Mouse (Mus musculus) fibroblast of lung, adult 2 months (primary cell): Measurements from ENCODE around the gene Dnah7b.
"Not testable (repeated sequence)": the region's sequence is repeated elsewhere in the genome, so short reads cannot be mapped to it uniquely, and the experiment has no call there.

Source experiments
- DNase-seq: peaks from one replicate; pipeline ENCODE4 v3.0.0-alpha.2; 2011; ENCODE audit warnings: low read depth

The Dnah7b gene

DNA sequence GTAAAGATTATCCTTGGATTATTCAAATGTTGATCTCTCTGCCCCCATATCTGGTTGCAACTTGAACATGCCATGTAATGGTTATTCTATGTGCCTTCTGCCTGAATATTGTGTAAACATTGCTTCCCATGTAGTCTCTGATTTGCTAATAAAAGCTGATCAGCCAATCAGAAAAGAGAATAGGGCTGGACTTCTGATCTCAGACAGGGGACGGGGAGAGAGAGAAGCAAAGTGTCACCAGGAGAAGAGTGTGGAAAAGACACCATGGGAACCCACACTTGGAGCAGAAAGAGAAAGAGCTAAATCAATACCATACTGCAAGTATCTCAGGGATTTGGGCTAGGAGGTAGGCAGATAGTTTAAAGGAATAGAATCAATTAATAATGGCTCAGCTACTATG, at the start of gene Dnah7b:
Gene Dnah7b, plus strand, starts transcription at position 301 of the 400 bp plus-strand sequence.
- no peak for DNase-seq

DNA sequence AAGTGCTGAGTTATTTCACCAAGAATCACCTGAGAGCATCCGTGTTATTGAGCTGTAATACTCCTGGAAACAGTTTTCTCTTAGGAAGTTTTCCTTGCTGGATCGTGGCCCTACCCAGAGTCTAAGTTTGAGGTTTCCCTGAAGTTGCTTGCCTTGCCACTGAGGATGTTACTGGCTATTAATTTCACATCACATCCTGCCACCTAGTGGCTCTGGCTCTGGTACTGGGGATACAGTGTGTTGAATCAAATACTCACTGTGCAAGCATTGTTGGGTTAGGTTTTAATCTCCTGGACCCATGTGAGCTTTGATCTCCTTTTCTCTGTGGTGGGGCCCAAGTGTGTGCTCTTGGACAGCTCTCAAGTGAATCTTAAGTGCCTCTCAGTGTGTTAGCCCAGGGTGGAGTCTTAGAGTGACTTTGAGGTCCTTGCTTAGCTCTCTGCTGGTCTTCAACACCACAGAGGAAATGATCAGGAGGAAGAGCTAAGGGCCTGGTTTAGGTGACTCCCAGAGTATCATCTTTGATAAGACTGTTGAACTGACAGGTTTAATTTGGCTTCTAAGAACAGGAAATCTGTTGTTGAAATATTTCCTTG, 47.6 kb upstream of the Dnah7b start:
- peak; percentile 28 for DNase-seq

DNA sequence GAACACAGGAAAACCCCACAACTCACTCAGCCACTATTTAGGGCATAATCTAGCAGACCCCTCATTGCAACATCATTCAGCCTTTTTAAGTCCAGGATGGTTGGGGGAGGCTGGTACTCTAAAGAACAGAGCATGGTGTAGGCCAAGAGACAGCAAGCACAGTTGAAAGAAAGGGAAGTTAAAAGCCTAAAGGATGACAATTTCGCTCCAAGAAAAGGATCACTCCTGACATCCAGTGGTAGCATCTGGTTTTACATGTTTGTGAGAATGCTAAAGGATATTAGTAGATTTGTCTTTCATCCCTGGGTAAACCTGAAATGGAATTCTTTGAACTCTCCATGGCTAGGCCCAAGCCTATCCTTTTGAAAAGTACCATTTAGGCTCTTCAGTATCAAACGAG, 43.9 kb upstream of the Dnah7b start:
- peak; percentile 33 for DNase-seq

DNA sequence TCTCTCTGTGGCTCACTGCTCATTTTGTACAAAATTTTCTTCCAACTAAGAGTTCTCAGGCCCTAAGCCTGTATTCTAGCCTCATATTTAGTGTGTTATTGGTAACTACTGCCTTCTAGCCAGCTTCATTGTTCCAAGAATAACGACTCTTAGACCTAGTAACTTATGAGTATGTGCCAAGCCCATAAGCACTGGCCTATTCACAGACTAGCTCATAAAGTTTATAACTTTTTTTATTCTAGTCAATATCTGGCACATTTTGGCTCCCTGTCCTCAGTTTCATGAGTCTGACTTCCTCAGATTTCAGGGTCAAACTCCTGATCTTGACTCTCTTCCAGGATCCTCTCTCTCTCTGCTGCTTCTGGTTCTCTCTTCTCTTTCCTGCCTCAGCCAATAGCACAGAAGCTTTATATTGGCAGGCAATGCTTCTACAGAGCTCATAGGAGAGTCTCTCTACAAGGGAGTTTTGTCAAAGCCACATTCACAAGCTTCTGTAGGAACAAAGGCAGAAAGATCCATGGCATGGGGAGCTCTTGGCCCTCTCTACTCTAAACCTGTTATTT, 34.0 kb upstream of the Dnah7b start:
- no peak for DNase-seq

DNA sequence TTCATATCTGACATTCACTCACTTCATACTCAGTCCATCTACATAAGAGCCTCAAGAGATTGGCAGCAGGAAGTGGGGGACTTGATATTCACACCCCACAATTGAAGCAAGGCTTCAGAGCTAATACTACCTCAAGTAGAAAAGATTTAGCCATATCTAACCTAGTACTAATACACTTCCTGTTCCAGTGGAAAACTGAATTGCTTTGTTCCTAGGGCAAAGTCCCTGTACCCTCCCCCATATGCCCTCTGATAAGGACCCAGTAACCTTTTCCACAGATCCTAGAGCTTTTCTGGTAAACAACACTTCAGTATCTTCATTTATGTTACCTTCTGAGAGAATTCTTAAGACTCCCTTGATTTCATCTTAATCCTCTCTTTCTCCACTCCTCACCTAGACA, 17.9 kb upstream of the Dnah7b start:
- DNase-seq: no peak

DNA sequence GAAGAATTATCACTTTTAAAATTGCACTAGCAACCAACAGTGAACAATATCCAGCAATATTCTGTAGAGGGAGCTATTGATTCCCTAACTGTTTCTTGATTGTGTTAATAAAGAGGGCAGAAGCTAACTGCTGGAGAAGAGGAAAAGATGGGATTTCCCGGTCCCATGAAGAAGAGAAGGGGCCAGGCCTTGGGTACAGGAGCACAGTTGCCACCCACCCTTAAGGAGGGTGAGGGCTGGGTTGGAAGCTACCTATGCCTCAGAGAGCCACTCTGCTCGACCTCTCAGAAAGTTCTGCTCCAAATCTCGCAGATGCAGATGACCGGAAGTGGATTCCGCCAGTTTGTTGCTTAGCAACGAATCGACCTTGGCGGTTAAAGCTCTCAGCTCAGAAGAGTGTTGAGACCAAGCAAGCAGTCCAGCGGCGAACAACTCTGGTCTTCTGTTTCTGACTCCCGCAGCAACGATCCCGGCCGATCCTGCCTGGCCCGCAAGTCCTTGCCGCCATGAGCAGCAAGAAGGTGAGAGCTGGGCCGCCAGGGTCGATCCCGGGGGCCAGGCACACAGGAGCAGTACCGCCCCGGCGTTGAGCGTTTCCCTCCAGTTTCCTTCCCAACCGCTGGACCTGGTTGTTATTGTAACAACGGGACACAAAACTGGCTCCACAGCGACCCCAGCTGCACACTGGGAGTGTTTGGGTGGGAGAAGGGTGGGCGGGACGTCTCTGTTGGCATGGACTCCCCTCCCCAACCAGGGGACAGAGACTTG, 553 bp downstream of the Dnah7b start:
- peak; percentile 68 for DNase-seq

DNA sequence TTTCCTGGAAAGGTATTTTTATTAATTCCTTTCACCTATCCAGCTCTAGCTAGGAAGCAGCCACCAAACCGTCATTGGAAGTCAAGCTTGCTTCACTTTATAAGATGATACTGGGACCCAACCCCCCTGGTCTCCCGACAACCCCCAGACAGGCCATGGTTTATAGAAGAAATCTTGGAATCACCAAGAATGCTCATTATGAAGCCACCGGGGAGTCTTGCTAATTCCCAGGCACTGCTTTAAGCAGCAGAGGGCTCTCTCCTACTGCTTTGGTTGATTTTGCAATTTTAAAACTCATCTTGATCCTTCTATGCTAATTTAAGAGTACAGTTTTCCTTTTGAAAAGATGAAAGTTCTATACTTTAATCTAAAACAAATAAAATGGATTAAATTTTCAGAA, 2.7 kb downstream of the Dnah7b start:
- DNase-seq: not testable (repeated sequence)

DNA sequence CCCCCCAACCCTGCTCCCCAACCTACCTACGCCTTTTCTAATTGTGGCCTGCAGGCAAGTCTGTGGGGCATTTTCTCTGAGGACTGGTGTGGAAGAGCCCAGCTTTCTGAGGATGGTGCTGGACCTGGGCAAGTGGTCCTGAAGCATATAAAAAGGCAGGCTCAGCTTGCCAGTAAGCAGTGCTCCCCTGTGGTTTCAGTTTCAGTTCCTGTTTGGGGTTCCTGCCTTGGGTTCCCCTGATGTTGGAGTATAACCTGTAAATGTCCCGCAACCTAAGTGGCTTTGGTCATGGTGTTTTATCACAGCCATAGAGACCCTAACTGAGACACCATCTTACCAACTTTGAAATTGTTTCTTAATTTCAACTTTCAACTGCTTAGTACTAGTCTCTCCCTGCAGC, 11.8 kb downstream of the Dnah7b start:
- DNase-seq: no peak

DNA sequence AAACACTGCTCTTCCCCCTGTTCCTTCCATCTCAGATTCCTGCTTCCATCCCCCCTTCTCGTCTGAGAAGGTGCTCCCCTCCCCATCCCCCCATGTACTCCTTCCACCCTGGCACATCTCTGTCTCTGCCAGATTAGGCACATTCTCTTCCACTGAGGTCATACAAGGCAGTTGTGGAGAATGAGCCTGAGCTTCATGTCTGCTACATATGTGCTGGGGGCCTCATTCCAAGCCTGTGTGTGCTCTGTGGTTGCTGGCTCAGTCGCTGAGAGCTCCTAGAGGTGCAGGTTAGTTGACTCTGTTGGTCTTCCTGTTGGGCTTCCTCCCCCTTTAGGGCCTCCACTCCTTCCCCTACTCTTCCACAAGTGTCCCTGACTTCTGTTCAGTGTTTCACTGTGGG, 34.4 kb downstream of the Dnah7b start:
- DNase-seq: no peak

DNA sequence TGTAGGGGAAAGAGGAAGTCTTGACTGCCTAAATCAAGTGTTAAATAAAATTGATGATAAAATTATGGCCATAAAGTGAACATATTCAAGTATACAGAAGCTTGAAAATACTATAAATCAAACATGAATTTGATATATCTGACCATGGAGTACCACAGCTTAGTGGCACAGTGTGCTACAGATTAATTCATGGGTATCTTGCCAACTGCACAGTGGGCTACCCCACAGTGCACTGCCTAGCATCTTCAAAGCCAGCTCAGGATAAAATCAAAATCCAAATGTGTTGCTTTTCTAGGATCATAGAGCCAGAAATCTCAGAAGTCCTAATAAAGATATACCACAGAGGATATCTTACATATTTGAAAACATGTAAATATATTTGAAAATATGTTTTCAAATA, 46.5 kb downstream of the Dnah7b start:
- DNase-seq: not testable (repeated sequence)

DNA sequence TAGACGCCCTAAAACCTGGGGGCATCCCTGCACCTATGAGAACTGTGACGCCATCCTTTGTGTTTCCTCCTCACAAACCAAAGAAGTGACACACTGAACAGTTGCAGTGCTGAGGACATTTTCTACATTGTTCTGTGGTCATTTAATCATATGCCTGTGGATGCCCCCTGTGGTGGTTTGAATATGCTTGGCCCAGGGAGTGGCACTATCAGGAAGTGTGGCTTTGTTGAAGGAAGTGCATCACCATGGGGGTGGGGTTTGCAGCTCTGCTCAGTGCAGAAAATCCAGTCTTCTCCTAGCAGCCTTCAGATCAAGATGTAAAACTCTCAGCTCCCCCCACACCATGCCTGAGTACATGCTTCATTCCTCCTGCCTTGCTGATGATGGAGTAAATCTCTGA, 51.1 kb downstream of the Dnah7b start:
- not testable (repeated sequence) for DNase-seq

DNA sequence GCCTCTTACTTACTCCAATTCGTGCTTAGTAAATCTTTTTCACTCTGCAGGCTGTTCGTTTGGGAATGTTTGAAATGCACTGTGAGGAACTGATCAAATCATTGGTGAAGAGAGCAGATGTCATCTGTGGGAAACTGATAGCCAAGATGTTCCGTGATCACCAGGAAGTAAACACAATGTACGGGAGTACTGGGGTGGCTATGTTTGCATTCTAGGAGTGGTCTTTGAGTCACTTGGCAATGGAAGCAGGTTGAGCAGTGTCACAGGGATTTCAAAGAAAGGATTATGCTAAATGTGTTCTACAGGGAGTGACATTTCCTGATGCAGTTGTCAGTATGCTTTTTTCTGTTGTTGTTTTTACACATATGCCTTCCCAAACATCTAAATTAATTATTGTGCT, 61.9 kb downstream of the Dnah7b start:
- DNase-seq: no peak

DNA sequence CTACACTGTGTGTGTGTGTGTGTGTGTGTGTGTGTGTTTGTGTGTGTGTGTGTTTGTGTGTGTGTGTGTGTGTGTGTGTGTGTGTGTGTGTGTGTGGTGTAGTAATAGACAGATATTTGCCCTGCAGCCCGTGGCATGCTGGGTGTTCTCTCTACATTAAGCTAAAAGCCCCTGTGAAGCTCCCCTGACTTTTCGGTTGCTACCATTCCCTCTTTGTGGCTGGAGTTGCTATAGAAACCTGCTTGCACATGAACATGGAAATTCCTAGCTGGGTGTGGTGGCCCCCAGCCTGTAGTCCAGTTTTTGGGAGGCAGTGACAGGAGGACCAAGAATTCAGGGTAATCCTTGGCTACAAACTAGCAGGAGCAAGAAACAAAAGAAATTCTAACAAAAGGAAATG, 130.7 kb downstream of the Dnah7b start:
- DNase-seq: not testable (repeated sequence)

DNA sequence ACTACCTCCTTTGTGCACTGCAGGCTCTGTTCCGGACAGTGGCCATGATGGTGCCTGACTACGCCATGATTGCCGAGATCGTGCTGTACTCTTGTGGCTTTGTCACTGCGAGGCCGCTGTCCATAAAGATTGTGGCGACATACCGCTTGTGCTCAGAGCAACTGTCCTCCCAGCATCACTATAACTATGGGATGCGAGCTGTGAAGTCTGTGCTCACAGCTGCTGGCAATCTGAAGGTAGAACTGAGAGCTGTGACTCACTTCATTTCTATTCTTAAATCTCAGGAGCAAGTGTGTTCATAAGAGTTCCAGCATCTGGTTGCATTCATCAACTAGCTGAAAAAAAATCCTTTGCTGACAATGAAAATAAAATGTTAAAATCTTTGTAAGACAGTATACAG, 135.1 kb downstream of the Dnah7b start:
- DNase-seq: not testable (repeated sequence)

DNA sequence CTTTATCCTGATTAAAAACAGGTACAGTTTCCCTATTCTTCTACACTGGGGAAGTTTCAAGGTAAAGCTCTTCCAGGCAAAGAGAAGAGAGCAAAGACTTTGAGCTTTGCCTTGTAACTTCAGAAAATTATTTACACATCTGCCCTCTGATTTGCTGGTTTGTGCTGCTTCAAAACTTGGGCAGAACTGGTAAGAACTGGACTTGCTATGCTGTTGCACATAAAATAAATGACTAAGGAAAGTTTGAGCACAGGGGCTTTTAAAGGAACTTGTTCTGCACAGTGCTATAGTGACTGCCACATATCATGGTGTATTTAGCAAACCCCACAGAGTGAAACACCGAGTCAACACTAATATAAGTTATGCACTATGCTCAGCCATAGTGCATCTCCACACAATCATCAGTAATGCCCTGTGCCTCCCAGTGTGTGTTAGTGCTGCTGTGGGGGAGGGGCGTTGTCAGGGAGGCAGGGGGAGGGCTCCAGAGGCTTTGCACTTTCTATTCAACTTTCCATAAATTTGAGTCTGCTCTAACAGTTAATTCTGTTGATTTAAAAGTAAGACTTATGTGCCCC, 144.0 kb downstream of the Dnah7b start:
- DNase-seq: not testable (repeated sequence)

DNA sequence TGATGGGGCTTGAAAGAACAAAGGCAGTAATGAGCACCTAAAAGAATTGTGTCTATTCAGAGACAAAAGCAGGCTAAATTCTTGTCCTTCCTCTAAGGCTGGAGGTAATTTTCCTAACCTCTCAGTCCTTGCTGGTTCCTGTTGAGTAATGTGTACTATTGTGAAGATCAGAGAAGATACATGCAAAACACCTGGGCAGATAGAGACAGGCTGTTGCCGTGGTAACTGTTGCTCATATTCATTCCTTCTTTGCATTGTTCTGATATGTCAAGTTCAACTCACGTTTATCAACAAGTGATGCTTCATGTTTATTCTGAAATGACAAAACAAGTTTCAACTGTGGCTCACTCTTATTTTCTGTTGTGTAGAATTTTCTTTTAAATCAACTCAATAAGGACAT, 156.6 kb downstream of the Dnah7b start:
- not testable (repeated sequence) for DNase-seq

DNA sequence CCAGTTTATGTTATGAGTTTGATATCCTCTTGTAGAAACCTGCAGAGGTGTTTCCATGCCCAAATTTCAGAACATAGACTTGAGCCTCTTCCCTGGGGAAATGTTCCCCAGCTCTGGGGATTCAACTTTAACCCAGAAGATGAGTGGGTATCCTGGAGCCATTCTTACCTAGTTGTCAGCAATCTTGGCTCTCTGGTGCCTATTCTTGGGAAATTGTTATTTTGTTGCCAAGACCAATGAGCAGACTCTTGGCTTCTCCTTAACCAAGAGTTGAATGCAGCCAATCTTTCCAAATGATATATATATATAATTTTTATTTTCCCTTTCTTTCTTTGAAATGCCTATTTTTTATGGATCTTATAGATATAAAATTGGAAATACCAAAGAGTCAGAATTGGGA, 160.0 kb downstream of the Dnah7b start:
- not testable (repeated sequence) for DNase-seq

DNA sequence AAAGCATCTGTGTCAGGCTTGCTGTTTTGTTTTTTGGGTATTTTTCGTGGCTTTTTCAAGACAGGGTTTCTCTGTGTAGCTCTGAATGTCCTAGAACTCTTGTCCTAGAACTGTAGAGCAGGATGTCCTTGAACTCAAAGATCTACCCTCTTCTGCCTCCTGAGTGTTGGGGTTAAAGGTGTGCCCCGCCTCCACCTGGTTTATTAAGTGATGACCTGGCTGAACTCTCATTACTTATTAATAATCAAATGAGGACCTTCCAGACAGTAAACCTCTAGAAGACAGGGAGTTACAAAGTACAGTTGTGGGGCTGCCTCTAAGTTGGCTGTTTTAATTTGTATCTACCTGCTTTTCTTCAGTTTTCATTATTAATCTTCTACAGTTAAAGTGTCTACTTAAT, 202.7 kb downstream of the Dnah7b start:
- not testable (repeated sequence) for DNase-seq

DNA sequence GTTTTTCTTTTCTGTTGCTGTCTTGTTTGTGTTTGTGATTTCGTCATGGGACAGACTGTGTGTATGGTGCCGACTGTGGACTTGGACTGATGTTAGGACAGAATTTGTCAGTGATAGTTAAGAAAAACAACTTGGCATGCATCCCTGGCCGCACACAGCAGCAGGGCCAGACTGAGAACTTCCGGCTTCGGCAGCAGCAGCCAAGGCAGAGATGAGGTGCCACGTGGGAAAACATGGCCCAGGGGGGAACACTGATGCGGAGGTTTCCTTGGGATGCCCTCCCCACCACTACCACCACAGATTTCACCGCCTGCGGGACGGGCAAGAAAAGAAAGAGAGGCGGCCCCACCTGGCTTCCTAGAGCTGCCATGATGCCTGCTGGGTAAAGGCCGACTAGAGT, 205.8 kb downstream of the Dnah7b start:
- DNase-seq: no peak

DNA sequence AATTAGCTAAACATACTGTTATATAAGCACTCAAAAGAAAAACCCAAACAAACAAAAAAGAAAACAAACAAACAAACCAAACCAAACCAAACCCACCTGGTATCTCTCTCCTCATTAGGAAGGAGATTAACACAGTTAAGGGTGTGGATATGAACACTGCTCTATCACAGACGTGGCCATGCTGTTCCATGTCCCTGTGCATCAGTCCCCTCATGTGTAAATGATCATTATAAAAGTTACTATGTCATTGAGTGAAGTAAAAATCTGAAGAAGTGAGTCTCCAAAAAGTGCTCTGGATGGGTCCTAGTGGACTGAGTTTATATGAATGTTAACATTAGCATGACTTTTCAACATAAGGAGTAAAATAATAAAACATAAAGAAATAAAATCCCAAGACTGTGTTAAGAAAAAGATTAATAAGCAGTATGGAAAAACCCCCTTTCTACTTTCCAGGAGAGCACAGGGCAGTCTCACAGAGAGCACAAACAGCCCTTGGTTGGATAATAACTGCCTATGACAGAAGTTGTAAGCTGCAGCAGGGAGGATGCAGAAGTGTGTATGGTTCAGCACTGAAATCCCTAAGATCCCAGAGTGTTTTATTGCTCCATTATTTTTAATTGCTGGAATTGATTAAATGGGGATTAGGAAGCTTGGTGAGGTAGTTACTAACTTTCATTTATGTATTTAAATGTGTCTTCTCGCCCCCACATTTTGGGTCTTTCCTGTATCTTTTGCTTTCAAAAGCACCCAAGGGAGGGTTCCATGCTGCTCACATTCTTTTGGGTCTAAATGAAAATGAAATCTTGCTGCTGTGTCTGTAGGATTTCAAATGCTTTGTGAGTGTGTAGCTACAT, 212.2 kb downstream of the Dnah7b start:
- DNase-seq: not testable (repeated sequence)

DNA sequence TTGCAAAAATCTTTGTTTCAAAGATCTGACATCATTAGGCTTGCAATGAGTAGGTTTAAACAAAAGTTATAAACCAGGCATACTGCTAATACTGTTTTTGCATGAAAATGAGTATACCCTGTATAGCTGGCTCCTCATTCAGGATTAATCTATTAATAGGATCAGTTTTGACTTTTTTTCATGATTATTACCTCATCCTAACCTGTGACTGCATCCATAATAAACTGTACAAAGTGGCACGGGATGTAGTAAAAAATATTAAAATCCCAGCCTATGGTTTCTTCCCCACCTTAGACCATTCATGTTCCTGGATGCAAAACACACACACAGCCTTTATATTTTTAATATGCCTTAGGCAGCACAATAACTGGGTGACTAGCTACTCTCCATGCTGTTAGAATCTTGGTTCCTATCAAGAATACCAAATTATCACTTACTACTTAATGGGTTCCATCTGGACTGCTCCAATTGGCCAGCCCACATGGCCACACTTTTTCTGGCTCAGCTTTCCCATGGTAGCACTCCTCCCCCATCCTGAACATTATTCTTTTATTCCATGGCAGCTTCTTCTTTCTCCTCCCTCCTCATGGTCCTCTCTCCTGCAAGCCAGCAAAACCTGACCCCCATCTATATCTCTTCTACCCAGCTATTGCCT, 212.9 kb downstream of the Dnah7b start:
- DNase-seq: not testable (repeated sequence)

DNA sequence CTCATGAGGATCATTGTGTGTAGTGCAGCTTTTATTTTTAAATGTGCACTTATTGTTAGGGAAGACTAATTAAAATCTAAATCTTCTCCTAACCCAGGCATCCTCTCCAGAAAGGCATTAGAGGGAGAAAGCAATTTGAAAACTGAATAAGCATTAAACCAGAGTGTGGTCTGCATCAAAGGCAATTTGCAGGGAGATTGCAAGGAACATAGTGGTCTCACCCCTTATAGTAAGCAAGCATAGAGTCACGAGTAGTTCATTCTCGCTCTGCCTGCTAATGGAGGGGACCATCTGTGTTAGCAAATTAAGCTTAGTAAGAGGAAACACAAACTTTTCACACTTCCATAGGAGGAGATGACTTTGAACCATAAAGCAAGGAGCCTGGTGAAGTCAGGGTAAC, 228.3 kb downstream of the Dnah7b start:
- DNase-seq: not testable (repeated sequence)
